Mouse (Mus musculus) lung, adult 2 months (tissue): Measurements from ENCODE around the gene Gm2663.

ENCODE experiments used
- CTCF ChIP-seq: fragments of 200-500 bp; IDR thresholded peaks from 2 replicates; pipeline ENCODE4 v1.5.1; 2011; ENCODE audit warnings: mild to moderate bottlenecking, low read length, control low read depth; ENCODE audit not compliant: insufficient read depth
- POLR2A ChIP-seq: fragments of 200-500 bp; IDR thresholded peaks from 2 replicates; pipeline ENCODE4 v1.6.1; 2011; ENCODE audit warnings: low read depth, mild to moderate bottlenecking, control low read depth, low read length, borderline replicate concordance; ENCODE audit errors: extremely low read depth

GRCm38 (mm10) chr6:40951770-40952169, 47.5 kb downstream of the Gm2663 start, which contains the start of gene Gm4744:
- TF ChIP-seq POLR2A: no peak
- no peak for TF ChIP-seq CTCF
